Mouse (Mus musculus): Measurements from ENCODE around the gene Dstyk. TPM values are rescaled to one million over a fixed set of nuclear protein-coding genes. Genes with fewer than 3 reads are reported as not detected.

Gene Dstyk
- total and polyA plus RNA-seq, 2 experiments from 2014 or later = 6.7 to 37.6 TPM

GRCm38 (mm10) chr1:132471032-132471431, 53.7 kb downstream of the Dstyk start:
- no peak for DNase-seq (ENCODE audit: low spot score)
- Histone ChIP-seq H3K36me3 (replicated peaks; ENCODE audit: control insufficient read depth, insufficient read depth, low read length) (peaks cover 9% of the 10 kb centered on the region; the same call in 1 of the 2 replicates), H3K27me3 (ENCODE audit: control insufficient read depth, insufficient read depth, low read length) (no peaks in the 10 kb centered on the region), H3K9me3 (replicated peaks; ENCODE audit: control insufficient read depth, low read length) (no peaks in the 10 kb centered on the region), H3K27ac (ENCODE audit: low read depth) (no peak overlapping the region), H3K9ac (replicated peaks; ENCODE audit: low read depth, low read length) (no peak overlapping the region), H3K4me3 (ENCODE audit: low read depth, low read length) (no peak overlapping the region), H3K4me1 (ENCODE audit: control insufficient read depth, insufficient read depth) (0 out of 2 replicates have a peak, but pooled peaks cover 8% of the 10 kb centered on the region), H3K4me2 (ENCODE audit: low read depth, low read length) (no peak overlapping the region)
- no peak for ATAC-seq (ENCODE audit: insufficient read depth, low read depth)
- 86% methylated on average over 2 of the region's 2 CpGs for WGBS
- TF ChIP-seq EP300 (IDR thresholded peaks at IDR 0.05; ENCODE audit: low read depth) = no peak
- TF ChIP-seq CTCF (IDR thresholded peaks at IDR 0.05; ENCODE audit: low read depth) = no peak

- 0 out of 2 replicates have a peak, but pooled peaks cover 13% of the 10 kb centered on the region for H3K4me1 ChIP-seq (ENCODE audit: control insufficient read depth, insufficient read depth)
- H3K4me3 ChIP-seq (ENCODE audit: low read depth, low read length) = no peak overlapping the region
- no peak overlapping the region for H3K27ac ChIP-seq (ENCODE audit: low read depth)
- no peaks in the 10 kb centered on the region for H3K27me3 ChIP-seq (ENCODE audit: control insufficient read depth, insufficient read depth, low read length)
- no peak overlapping the region for H3K4me2 ChIP-seq (ENCODE audit: low read depth, low read length)
- H3K36me3 ChIP-seq (replicated peaks; ENCODE audit: control insufficient read depth, insufficient read depth, low read length) = peaks cover 5% of the 10 kb centered on the region; the same call in 1 of the 2 replicates
- no peaks in the 10 kb centered on the region for H3K9me3 ChIP-seq (replicated peaks; ENCODE audit: control insufficient read depth, low read length)
- ATAC-seq (ENCODE audit: insufficient read depth, low read depth) (no peak), DNase-seq (ENCODE audit: low spot score) (no peak)
- H3K9ac ChIP-seq (replicated peaks; ENCODE audit: low read depth, low read length) = no peak overlapping the region
- 68% methylated on average over 5 of the region's 5 CpGs for WGBS
- TF ChIP-seq CTCF (IDR thresholded peaks at IDR 0.05; ENCODE audit: low read depth) (no peak), EP300 (IDR thresholded peaks at IDR 0.05; ENCODE audit: low read depth) (no peak)
Observed at GRCm38 (mm10) chr1:132471499-132471898, 54.1 kb downstream of the Dstyk start.

GRCm38 (mm10) chr1:132472537-132472936, 55.2 kb downstream of the Dstyk start:
- 50% methylated on average over 5 of the region's 5 CpGs for WGBS
- no peaks in the 10 kb centered on the region; the same call in 1 of the 2 replicates for H3K36me3 ChIP-seq (replicated peaks; ENCODE audit: control insufficient read depth, insufficient read depth, low read length)
- TF ChIP-seq CTCF (IDR thresholded peaks at IDR 0.05; ENCODE audit: low read depth) = peak; percentile 51
- TF ChIP-seq EP300 (IDR thresholded peaks at IDR 0.05; ENCODE audit: low read depth) = no peak
- H3K4me3 ChIP-seq (ENCODE audit: low read depth, low read length) = no peak overlapping the region
- H3K9me3 ChIP-seq (replicated peaks; ENCODE audit: control insufficient read depth, low read length) = no peaks in the 10 kb centered on the region
- 0 out of 2 replicates have a peak, but pooled peaks cover 13% of the 10 kb centered on the region for H3K4me1 ChIP-seq (ENCODE audit: control insufficient read depth, insufficient read depth)
- no peak overlapping the region for H3K9ac ChIP-seq (replicated peaks; ENCODE audit: low read depth, low read length)
- no peak for DNase-seq (ENCODE audit: low spot score)
- no peak overlapping the region for H3K27ac ChIP-seq (ENCODE audit: low read depth)
- no peaks in the 10 kb centered on the region for H3K27me3 ChIP-seq (ENCODE audit: control insufficient read depth, insufficient read depth, low read length)
- no peak for ATAC-seq (ENCODE audit: insufficient read depth, low read depth)
- no peak overlapping the region for H3K4me2 ChIP-seq (ENCODE audit: low read depth, low read length)

- WGBS = 45% methylated on average over 1 of the region's 1 CpGs
- Histone ChIP-seq H3K4me3 (ENCODE audit: low read depth, low read length) (no peak overlapping the region), H3K27ac (ENCODE audit: low read depth) (no peak overlapping the region), H3K9me3 (replicated peaks; ENCODE audit: control insufficient read depth, low read length) (no peaks in the 10 kb centered on the region), H3K4me1 (ENCODE audit: control insufficient read depth, insufficient read depth) (peaks cover 12% of the 10 kb centered on the region; the same call in 1 of the 2 replicates), H3K4me2 (ENCODE audit: low read depth, low read length) (no peak overlapping the region), H3K27me3 (ENCODE audit: control insufficient read depth, insufficient read depth, low read length) (no peaks in the 10 kb centered on the region), H3K36me3 (replicated peaks; ENCODE audit: control insufficient read depth, insufficient read depth, low read length) (no peaks in the 10 kb centered on the region), H3K9ac (replicated peaks; ENCODE audit: low read depth, low read length) (no peak overlapping the region)
- TF ChIP-seq EP300 (IDR thresholded peaks at IDR 0.05; ENCODE audit: low read depth) (no peak), CTCF (IDR thresholded peaks at IDR 0.05; ENCODE audit: low read depth) (no peak)
- no peak for ATAC-seq (ENCODE audit: insufficient read depth, low read depth)
- DNase-seq (ENCODE audit: low spot score) = no peak
Observed at GRCm38 (mm10) chr1:132474496-132474895, 57.1 kb downstream of the Dstyk start.

- ATAC-seq (ENCODE audit: insufficient read depth, low read depth) = 0 out of 2 replicates have a peak, but pooled peaks have one; percentile 3
- Histone ChIP-seq H3K4me1 (ENCODE audit: control insufficient read depth, insufficient read depth) (peaks cover 12% of the 10 kb centered on the region; the same call in 1 of the 2 replicates), H3K9ac (replicated peaks; ENCODE audit: low read depth, low read length) (peak overlapping the region; percentile 85), H3K4me3 (ENCODE audit: low read depth, low read length) (peak overlapping the region; percentile 91), H3K27me3 (ENCODE audit: control insufficient read depth, insufficient read depth, low read length) (no peaks in the 10 kb centered on the region), H3K36me3 (replicated peaks; ENCODE audit: control insufficient read depth, insufficient read depth, low read length) (no peaks in the 10 kb centered on the region), H3K4me2 (ENCODE audit: low read depth, low read length) (peak overlapping the region; percentile 88), H3K9me3 (replicated peaks; ENCODE audit: control insufficient read depth, low read length) (no peaks in the 10 kb centered on the region), H3K27ac (ENCODE audit: low read depth) (peak overlapping the region; percentile 75)
- no peak for DNase-seq (ENCODE audit: low spot score)
- no peak; the same call in 1 of the 2 replicates for TF ChIP-seq CTCF (IDR thresholded peaks at IDR 0.05; ENCODE audit: low read depth)
- TF ChIP-seq EP300 (IDR thresholded peaks at IDR 0.05; ENCODE audit: low read depth) = no peak
- WGBS = 3% methylated on average over 9 of the region's 9 CpGs
Observed at GRCm38 (mm10) chr1:132476575-132476927, 59.2 kb downstream of the Dstyk start.

Data from heart, postnatal 0 days (tissue).